Mouse (Mus musculus): ENCODE measurements around the gene Frmpd4. TPM values are rescaled to one million over a fixed set of nuclear protein-coding genes. Genes with fewer than 3 reads are reported as not detected.

Frmpd4 gene
- polyA plus RNA-seq, 1 experiment, result 0.01 TPM

DNA sequence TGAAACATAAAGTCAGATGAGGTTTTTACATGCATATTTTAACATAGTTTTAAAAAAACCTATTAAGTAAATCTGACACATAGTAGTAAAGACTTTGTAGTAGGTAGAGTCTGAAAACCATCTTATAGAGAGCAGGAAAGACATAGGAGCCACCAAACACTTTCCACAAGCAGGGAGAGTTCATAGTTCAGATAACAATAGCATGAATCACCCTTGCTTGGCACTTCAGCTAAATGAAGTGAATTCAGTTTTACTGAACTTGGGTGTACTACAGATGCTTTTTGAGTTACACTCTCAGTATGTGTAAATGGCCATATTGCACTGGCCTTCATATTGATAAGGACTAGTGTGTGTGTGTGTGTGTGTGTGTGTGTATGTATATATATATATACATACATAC, 793.5 kb downstream of the Frmpd4 start:
- no peak for DNase-seq
- no peak overlapping the region for H3K4me3 ChIP-seq (replicated peaks; ENCODE audit: extremely low read depth, low read depth, low read length)
- TF ChIP-seq CTCF (IDR thresholded peaks at IDR 0.05; ENCODE audit: insufficient read depth, low read length) (no peak), POLR2A (IDR thresholded peaks at IDR 0.05; ENCODE audit: borderline replicate concordance, extremely low read depth, low read depth, low read length) (no peak)
- H3K4me1 ChIP-seq (ENCODE audit: control insufficient read depth, insufficient read depth, low read length), result no peaks in the 10 kb centered on the region

DNA sequence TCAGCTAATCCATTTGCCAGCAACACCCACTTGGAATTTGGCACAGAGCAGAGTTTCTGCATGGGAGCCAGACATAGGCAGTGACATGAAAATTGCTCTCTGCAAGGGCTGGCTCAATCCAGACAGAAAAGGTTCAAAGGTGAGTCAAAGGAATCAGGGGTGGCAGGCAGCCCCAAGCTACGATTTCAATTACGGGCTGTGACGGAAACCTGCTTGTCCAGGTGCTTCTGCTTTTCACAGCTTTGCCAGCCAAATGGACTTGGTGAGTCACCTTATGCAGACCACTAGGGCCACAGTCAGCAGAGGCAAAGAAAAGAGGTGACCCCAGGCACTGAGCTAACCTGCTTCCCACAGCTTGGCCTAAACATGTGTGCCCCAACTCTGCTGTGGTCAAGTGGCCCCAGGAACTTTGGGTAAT, 857.5 kb downstream of the Frmpd4 start:
- no peak overlapping the region for H3K4me3 ChIP-seq (replicated peaks; ENCODE audit: extremely low read depth, low read depth, low read length)
- H3K4me1 ChIP-seq (ENCODE audit: control insufficient read depth, insufficient read depth, low read length), result no peaks in the 10 kb centered on the region
- 83% methylated on average over 3 of the region's 3 CpGs for WGBS
- TF ChIP-seq POLR2A (IDR thresholded peaks at IDR 0.05; ENCODE audit: borderline replicate concordance, extremely low read depth, low read depth, low read length), result no peak
- no peak for TF ChIP-seq CTCF (IDR thresholded peaks at IDR 0.05; ENCODE audit: insufficient read depth, low read length)
- DNase-seq, result no peak

GRCm38 (mm10) chrX:167719092-167719491, 857.9 kb downstream of the Frmpd4 start:
- no peak overlapping the region for H3K4me3 ChIP-seq (replicated peaks; ENCODE audit: extremely low read depth, low read depth, low read length)
- no peak for DNase-seq

DNA sequence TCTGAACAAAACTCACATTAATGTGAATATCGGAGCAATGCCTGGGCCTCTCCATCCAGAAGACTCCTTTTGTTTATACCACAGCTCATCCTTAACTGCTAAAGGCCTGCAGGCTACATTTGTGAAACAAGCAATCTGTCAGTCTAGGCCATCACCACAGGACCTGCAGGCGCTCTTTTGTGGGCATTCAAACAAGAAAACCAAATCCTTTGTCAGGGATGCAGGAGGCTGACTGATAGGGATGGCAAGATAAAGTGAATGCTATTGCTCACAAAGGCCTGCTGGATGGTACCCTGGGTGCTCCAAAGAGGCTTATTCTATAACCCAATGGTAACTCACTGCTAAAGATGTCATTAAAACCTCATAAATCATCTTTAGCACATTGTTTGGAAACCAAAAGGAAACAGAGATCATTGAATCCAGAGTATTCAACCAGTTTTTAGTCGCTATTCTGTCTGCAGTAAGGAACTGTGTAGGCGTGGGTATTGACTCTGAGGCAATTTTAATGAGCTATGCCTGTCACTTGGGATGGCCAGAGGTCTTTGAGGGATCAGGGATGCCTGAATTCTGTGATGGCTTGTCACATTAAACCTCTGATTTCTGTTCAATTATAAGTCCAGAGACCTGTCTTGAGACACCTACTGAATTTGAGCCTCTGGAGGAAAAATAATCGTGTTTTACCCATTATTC, 922.1 kb downstream of the Frmpd4 start:
- Histone ChIP-seq H3K4me3 (replicated peaks; ENCODE audit: extremely low read depth, low read depth, low read length) (no peak overlapping the region), H3K4me1 (ENCODE audit: control insufficient read depth, insufficient read depth, low read length) (no peaks in the 10 kb centered on the region)
- 53% methylated on average over 5 of the region's 5 CpGs for WGBS
- TF ChIP-seq CTCF (IDR thresholded peaks at IDR 0.05; ENCODE audit: insufficient read depth, low read length) (no peak), POLR2A (IDR thresholded peaks at IDR 0.05; ENCODE audit: borderline replicate concordance, extremely low read depth, low read depth, low read length) (no peak)
- no peak for DNase-seq

More at GRCm38 (mm10) chrX:167719092-167719491, 857.9 kb downstream of the Frmpd4 start:
- TF ChIP-seq POLR2A (IDR thresholded peaks at IDR 0.05; ENCODE audit: borderline replicate concordance, extremely low read depth, low read depth, low read length), result no peak
- no peak for TF ChIP-seq CTCF (IDR thresholded peaks at IDR 0.05; ENCODE audit: insufficient read depth, low read length)
- 70% methylated on average over 1 of the region's 1 CpGs for WGBS
- H3K4me1 ChIP-seq (ENCODE audit: control insufficient read depth, insufficient read depth, low read length), result no peaks in the 10 kb centered on the region

DNA sequence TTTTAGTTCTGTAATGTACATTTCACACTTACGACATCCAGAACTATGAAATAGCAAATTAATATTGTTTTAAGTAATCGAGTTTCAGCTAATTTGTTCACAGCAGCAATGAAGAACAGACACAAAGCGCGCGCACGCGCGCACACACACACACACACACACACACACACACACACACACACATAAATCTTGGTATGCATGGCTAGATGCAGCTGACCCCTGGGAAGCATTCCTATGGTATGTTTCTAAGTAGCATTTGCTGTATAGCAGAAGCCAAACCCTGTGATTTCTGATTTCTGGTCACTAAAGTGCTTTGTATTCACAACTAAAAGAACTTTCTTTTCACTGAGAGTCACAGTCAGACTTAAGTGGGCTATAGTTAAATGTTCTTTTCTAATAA, 922.8 kb downstream of the Frmpd4 start:
- TF ChIP-seq POLR2A (IDR thresholded peaks at IDR 0.05; ENCODE audit: borderline replicate concordance, extremely low read depth, low read depth, low read length), result no peak
- TF ChIP-seq CTCF (IDR thresholded peaks at IDR 0.05; ENCODE audit: insufficient read depth, low read length), result no peak
- Histone ChIP-seq H3K4me3 (replicated peaks; ENCODE audit: extremely low read depth, low read depth, low read length) (no peak overlapping the region), H3K4me1 (ENCODE audit: control insufficient read depth, insufficient read depth, low read length) (no peaks in the 10 kb centered on the region)
- no peak for DNase-seq
- 96% methylated on average over 8 of the region's 8 CpGs for WGBS

DNA sequence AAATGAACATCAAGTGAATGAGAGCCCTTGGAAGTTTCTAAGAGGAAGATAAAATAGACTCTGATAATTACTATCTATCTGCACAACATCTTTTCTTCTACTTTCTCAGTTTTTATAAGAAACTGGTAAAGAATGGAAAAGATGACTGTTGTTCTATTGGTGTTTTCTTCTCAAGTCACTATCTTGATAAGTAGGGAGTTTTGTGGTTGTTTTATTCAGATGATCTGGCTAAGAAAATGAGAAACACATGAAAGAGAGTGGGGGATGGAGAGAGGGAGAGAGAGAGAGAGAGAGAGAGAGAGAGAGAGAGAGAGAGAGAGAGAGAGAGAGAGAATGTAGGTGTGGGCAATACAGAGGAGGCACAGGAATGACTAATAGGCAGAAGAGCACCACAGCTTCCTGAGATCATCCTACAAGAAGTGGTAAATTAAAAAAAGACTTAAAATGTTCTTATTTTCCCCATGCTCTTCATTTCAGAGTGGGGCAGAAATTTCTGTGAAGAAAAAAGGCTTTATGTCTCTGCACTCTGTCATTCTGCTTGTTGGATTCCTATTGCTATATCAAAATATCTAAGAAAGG, 979.3 kb downstream of the Frmpd4 start:
- TF ChIP-seq CTCF (IDR thresholded peaks at IDR 0.05; ENCODE audit: insufficient read depth, low read length) (no peak), POLR2A (IDR thresholded peaks at IDR 0.05; ENCODE audit: borderline replicate concordance, extremely low read depth, low read depth, low read length) (no peak)
- no peaks in the 10 kb centered on the region for H3K4me1 ChIP-seq (ENCODE audit: control insufficient read depth, insufficient read depth, low read length)
- no peak for DNase-seq
- no peak overlapping the region for H3K4me3 ChIP-seq (replicated peaks; ENCODE audit: extremely low read depth, low read depth, low read length)

DNA sequence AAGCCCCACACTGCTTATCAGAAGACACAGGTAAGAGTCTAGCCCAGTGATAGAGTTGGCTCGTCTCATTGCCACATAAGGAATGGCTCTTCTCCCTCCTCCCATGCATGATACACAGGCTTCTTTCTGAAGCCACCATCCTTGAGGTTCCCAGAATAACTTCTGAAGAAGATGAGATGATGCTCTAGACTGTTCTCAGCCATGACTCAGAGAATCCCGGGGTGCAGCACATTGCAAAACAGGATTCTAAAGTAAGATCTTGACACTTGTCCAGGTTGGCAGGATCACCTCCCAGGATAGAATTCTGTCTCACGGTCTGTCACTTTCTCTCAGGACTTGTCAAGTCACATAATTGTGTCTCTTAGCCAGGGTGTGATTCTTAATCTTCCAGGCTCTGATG, 1024.2 kb downstream of the Frmpd4 start:
- TF ChIP-seq CTCF (IDR thresholded peaks at IDR 0.05; ENCODE audit: insufficient read depth, low read length), result no peak
- no peak for TF ChIP-seq POLR2A (IDR thresholded peaks at IDR 0.05; ENCODE audit: borderline replicate concordance, extremely low read depth, low read depth, low read length)
- Histone ChIP-seq H3K4me1 (ENCODE audit: control insufficient read depth, insufficient read depth, low read length) (no peaks in the 10 kb centered on the region), H3K4me3 (replicated peaks; ENCODE audit: extremely low read depth, low read depth, low read length) (no peak overlapping the region)
- WGBS, result 69% methylated on average over 3 of the region's 3 CpGs
- DNase-seq, result no peak

GRCm38 (mm10) chrX:167523151-167523550, 1053.9 kb downstream of the Frmpd4 start:
- TF ChIP-seq CTCF (IDR thresholded peaks at IDR 0.05; ENCODE audit: insufficient read depth, low read length), result no peak
- no peak for TF ChIP-seq POLR2A (IDR thresholded peaks at IDR 0.05; ENCODE audit: borderline replicate concordance, extremely low read depth, low read depth, low read length)
- 74% methylated on average over 3 of the region's 3 CpGs for WGBS
- DNase-seq, result no peak
- H3K4me1 ChIP-seq (ENCODE audit: control insufficient read depth, insufficient read depth, low read length), result no peaks in the 10 kb centered on the region
- H3K4me3 ChIP-seq (replicated peaks; ENCODE audit: extremely low read depth, low read depth, low read length), result no peak overlapping the region

DNA sequence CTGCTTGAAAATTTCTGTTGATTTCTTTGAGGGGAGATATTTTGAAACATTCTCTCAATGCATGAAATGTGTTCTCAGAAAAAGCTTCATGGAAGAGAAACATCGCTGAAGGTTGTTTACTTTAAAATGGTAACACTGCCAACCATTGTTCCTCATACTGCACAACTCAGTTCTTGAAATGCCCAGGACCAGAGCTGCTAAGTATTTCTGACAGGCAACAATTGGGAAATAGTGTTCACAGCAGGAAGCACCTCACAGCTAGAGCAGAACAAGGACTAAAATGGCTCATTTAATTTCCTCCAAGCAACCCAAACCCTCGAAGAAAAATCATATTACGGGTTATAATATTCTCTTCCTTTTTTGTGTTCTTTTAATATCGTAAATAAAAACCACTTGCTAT, 1054.5 kb downstream of the Frmpd4 start:
- DNase-seq, result no peak
- TF ChIP-seq POLR2A (IDR thresholded peaks at IDR 0.05; ENCODE audit: borderline replicate concordance, extremely low read depth, low read depth, low read length), result no peak
- WGBS, result 51% methylated on average over 4 of the region's 4 CpGs
- Histone ChIP-seq H3K4me3 (replicated peaks; ENCODE audit: extremely low read depth, low read depth, low read length) (no peak overlapping the region), H3K4me1 (ENCODE audit: control insufficient read depth, insufficient read depth, low read length) (no peaks in the 10 kb centered on the region)

- WGBS, result 76% methylated on average over 2 of the region's 2 CpGs
- TF ChIP-seq CTCF (IDR thresholded peaks at IDR 0.05; ENCODE audit: insufficient read depth, low read length) (no peak), POLR2A (IDR thresholded peaks at IDR 0.05; ENCODE audit: borderline replicate concordance, extremely low read depth, low read depth, low read length) (no peak)
- no peak for DNase-seq
- Histone ChIP-seq H3K4me1 (ENCODE audit: control insufficient read depth, insufficient read depth, low read length) (no peaks in the 10 kb centered on the region), H3K4me3 (replicated peaks; ENCODE audit: extremely low read depth, low read depth, low read length) (no peak overlapping the region)
Observed at GRCm38 (mm10) chrX:167518440-167518839, 1058.6 kb downstream of the Frmpd4 start.

Measured in lung, adult 2 months (tissue).